Mouse (Mus musculus) CD4-positive, CD25-positive, alpha-beta regulatory T cell, adult 2 months (primary cell): ENCODE results near the gene Smarcd1.
"Not testable (repeated sequence)": the region's sequence is repeated elsewhere in the genome, so short reads cannot be mapped to it uniquely, and the experiment has no call there.

Source experiments
- DNase-seq: peaks from one replicate; pipeline ENCODE4 v3.0.0-alpha.2; 2012; ENCODE audit warnings: low read depth, low spot score

Gene Smarcd1

DNA sequence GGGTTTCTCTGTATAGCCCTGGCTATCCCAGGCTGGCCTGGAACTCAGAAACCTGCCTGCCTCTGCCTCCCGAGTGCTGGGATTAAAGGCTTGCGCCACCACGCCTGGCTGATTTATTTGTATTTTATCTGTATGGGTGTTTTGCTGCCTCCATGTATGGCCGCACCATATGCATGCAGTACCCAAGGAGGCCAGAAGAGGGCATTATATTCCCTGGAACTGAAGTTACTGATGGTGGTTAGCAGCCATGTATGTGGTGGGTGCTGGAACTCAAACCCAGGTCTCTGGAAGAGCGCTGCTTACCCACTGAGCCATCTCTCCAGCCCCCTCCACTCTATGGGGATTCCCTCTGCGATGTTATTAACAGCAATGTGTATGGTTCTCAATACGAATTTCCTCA, 19.0 kb upstream of the Smarcd1 start:
- DNase-seq, result peak; percentile 57

DNA sequence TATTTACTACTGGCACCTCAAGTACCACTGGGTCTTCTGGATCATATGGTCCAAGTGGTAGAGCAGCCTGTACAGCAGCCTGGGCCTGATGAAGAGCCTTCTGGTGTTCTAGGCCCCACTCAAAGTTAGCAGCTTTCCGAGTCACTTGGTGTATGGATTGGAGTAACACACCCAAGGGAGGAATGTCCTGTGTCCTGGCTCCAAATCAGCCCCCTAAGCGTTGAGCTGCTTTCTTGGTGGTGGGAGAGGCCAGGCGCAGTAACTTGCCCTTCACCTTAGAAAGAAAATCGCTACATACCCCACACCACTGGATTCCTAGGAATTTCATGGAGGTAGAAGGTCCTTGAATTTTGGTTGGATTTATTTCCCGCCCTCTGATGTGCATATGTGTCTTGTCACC, 17.8 kb upstream of the Smarcd1 start:
- DNase-seq, result no peak

GRCm38 (mm10) chr15:99688712-99689111, 13.2 kb upstream of the Smarcd1 start:
- peak; percentile 67 for DNase-seq

GRCm38 (mm10) chr15:99690924-99691323, 11.0 kb upstream of the Smarcd1 start:
- DNase-seq, result no peak

- no peak for DNase-seq
Measured at GRCm38 (mm10) chr15:99691976-99692375, 10.0 kb upstream of the Smarcd1 start.

DNA sequence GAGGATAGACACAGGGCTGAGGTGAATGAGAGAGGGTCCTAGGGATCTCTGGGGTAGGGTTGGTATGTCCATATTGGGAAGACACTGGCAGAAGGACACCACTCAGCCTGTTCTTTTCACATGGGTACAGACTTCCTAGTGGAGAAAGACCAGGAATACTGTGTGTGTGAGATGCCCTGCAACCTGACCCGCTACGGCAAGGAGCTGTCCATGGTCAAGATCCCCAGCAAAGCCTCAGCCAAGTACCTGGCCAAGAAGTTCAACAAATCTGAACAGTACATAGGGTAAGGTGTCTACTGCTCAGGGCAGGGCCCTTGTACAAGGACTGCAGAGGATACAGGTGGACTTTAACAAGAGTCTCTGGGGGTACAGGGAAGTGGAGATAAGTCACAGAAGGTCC, 4.6 kb upstream of the Smarcd1 start:
- no peak for DNase-seq

- DNase-seq, result peak; percentile 53
Measured at GRCm38 (mm10) chr15:99698533-99699085, 3.3 kb upstream of the Smarcd1 start.

- DNase-seq, result no peak
Measured at GRCm38 (mm10) chr15:99699715-99700114, 2.2 kb upstream of the Smarcd1 start.

DNA sequence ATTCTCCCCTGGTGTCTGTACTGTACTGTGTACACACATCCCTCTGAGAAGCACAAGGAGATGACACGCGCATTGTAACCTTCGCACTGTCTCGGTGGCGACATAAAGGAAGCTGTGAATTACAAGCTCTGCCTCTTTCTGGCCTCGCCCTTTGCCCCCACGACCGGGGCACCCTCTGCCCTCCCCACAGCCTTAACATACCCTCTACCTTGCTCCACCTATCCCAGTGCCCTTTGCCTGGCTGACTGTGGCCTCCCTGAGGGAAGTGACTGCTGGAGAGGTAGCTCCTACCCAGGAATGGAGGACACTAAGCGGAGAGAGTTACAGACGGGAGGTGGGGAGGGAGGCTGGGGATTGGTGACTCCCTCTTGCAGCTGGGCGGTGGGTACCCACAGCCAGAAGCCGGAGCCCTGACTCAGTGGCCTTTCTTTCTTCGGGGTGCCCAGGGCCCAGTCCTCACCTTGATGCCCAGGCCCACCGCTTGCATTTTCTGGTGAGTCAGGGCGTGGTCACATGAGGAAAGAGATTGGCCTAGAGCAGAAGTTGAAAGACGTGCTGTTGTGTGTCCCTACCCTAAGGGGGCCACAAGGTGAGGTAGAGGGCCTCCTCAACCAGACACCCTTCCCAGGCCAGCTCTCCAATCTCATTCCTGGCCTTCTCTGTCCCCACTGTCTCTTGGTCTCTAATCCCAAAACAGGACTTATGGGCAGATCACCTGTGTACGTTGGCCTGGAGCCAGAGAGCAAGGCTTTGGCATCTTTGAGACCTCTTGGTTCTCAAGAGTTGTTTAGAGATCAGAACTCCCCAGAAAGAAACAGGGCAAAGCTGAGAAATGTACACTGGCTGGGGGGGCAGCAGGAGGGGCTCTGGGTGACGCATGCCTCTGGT, 1.5 kb upstream of the Smarcd1 start:
- no peak for DNase-seq

DNA sequence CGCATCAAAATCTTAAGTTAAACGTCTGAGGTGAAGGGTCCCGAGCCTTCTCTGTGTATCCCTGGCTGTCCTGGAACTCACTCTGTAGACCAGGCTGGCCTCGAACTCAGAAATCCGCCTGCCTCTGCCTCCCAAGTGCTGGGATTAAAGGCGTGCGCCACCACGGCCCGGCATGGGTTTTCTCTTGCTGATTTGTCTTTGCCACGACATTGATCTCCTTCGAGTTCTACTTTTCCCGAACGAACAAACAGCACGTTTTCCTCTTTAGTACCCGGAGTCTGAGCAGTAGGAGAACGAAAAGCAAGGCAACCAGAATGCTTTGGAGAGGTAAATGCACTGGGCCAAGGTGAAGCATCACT, 310 bp upstream of the Smarcd1 start:
- DNase-seq, result not testable (repeated sequence)

DNA sequence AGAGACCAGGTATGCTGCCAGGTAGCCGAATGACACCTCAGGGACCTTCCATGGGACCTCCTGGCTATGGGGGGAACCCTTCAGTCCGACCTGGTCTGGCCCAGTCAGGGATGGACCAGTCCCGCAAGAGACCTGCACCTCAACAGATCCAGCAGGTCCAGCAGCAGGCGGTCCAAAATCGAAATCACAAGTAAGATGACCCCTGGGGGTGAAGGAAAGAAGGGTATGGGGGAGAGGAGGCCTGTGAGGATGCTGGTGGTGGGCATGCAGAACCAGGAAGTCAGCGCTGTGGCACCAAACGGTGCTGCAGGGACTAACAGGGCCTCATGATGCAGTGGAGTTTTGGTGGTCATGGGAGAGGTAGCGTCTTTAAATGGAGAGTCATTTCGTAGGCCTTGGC, 1.2 kb downstream of the Smarcd1 start:
- no peak for DNase-seq

DNA sequence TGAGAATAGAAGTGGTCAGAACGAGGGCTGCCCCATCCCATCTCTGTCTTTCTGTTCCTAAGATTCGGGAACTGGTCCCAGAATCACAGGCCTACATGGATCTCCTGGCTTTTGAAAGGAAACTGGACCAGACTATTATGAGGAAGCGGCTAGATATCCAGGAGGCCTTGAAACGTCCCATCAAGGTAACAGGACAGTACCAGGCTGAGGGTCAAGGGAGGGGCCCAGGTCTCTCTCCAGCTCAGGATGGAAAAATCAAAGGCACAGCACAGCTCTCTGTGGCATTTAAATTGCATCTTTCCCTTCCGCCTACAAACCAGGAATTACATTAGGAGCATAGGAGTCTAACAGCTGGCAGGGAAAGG, 1.7 kb downstream of the Smarcd1 start:
- DNase-seq, result no peak

- no peak for DNase-seq
Measured at GRCm38 (mm10) chr15:99704041-99704681, 2.2 kb downstream of the Smarcd1 start.

GRCm38 (mm10) chr15:99704881-99705280, 3.0 kb downstream of the Smarcd1 start:
- DNase-seq, result no peak

DNA sequence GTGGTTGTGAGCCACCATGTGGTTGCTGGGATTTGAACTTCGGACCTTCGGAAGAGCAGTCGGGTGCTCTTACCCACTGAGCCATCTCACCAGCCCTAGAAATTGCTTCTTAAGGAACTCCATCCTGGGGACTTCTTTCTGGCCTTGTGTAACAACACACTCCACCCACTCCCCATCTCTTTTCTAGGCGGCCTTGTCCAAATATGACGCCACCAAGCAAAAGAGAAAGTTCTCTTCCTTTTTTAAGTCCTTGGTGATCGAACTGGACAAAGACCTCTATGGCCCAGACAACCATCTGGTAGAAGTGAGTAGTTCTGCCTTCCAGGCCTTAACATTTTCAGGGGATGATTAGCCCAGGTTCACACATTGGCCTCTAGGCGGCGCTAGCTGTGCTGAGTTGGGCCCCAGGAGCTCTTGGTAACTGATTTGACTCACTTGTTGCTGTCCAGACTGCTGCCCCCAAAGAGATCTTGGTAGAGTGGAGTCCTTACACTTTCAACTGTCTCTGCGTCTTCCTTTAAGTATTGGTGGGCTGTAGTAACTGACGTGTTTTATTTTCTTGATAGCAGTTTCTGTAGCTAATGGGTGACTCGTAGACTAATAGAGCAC, 3.6 kb downstream of the Smarcd1 start, which contains the start of gene Gm17349:
Gm17349 (minus strand) TSS at position 51 of the 609 bp plus-strand sequence.
- peak; percentile 84 for DNase-seq

DNA sequence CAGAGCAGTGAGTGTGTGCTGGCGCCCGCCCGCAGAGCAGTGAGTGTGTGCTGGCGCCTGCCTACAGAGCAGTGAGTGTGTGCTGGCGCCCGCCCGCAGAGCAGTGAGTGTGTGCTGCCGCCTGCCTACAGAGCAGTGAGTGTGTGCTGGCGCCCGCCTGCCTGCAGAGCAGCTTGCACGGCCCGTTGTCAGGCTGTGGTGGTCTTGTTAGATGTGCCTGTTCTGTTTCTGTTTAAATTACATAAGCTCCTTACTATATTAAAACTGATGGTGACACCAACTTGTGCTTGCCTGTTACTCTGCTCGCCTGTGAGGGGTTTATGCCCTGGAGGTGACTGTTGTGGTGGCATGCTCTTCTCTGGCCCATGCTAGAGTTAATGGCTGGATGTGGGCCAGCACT, 6.2 kb downstream of the Smarcd1 start:
- DNase-seq, result no peak

GRCm38 (mm10) chr15:99710221-99711190, 8.6 kb downstream of the Smarcd1 start:
- no peak for DNase-seq

DNA sequence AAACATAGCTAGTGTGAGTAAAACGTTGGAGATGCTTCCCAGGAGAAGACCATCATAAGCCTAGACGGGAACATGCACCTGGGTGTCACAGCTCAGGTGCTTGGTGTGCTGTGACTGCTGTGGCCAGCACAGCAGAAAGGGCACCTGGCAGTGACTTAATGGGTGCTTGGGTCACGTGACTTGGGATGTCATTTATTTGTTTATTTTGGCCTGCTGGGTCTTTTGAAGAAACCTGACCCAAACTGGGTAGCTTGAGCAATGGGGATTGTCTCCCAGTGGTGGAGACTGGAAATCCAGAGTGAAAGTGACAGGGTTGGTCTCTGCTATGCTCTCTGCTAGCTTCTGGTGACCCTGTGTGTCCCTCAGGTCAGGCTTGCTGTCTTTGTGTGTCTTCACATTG, 9.6 kb downstream of the Smarcd1 start:
- no peak for DNase-seq

DNA sequence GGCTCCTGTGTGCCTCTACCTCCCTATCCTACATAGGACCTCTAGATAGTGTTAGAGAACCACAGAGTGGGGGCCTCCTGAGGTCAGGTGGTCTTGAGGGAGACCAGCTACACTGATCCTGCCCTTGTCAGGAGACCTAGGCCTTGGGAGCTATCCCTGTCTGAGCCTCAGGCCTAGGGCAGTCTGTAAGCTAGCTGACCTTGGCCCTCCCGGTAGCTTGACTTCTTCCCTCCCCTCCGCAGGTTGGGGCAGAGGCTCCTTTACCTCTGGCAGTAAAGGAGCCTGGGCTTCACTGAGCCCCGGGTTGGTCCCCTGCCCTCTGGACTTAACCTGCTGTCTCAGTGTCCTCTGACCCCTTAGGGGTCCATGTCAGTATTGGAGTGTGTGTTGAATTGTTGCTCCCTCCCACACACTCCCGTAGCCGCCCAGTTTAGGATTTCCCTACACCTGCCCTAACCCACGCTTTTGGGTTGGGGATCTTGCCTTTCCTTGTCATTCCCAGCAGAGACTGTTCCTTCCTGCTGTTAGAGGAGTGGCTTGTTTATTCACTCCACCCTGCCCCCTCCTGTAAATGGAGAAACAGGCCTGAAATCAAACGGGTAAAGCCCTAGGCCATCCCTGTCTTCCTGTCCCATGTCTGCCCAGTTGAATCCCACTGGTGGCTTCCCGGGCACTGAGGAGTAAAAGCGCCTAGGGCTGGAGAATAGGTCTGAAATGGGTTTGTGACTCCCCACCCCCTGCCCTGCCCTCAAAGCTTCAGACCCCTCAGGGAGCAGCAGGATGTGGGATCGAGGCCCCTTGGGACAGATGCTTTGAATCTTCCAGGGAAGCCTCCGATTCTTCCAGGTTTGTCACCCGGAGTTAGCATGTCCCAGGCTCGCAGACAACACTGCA, 11.0 kb downstream of the Smarcd1 start:
- DNase-seq, result no peak

DNA sequence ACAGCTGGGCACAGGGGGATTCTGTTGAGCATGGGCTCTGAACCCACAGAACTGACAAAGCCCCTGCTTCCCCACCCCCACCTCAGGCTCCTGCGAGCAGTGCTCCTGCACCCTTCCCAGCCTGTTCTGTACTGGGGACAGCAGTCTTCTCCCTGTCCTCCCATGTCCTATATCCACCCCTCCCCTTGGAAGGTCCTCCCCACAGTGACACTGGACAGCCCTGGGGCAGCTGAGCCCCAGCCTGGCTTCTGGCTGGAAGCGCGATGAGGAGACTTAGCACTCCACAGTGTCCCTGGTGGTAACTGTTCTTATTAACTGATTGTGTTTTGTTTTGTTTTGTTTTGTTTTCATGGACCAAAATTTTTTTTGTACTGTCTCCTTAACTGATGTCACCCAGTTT, 11.6 kb downstream of the Smarcd1 start:
- no peak for DNase-seq
